Mouse (Mus musculus): ENCODE measurements at regions not wholly inside any gene's neighbourhood (a gene's known extent, or its start where the extent isn't known, plus 50 kb on each side); places are given as distances from the start of the nearest gene placed in this dataset.
A peak's percentile ranks its signal among the peaks of the same experiment; 100 is the strongest.

GRCm38 (mm10) chr5:35169614-35170293, 64.2 kb upstream of the Lrpap1 start:
- H3K4me2 ChIP-seq = no peak overlapping the region
- H3K4me1 ChIP-seq (replicated peaks; ENCODE audit: control insufficient read depth, insufficient read depth, low read length) = peaks cover 10% of the 10 kb centered on the region
- no peak overlapping the region for H3K4me3 ChIP-seq (ENCODE audit: low read depth, low read length)
- H3K36me3 ChIP-seq (ENCODE audit: control insufficient read depth, insufficient read depth, low read length) = no peaks in the 10 kb centered on the region
- no peaks in the 10 kb centered on the region for H3K27me3 ChIP-seq (replicated peaks; ENCODE audit: control insufficient read depth, insufficient read depth, low read length)
- no peak overlapping the region for H3K9ac ChIP-seq (ENCODE audit: low read depth, low read length)
- ATAC-seq (replicated peaks; ENCODE audit: low FRiP score) (no peak), DNase-seq (ENCODE audit: low spot score) (no peak)
- 83% methylated on average over 7 of the region's 7 CpGs for WGBS
- no peaks in the 10 kb centered on the region for H3K9me3 ChIP-seq (ENCODE audit: control insufficient read depth, low read length)
- H3K27ac ChIP-seq (ENCODE audit: low read depth, low read length) = no peak overlapping the region

GRCm38 (mm10) chr5:35168853-35169252, 63.3 kb upstream of the Lrpap1 start:
- no peak for DNase-seq (ENCODE audit: low spot score)
- ATAC-seq (replicated peaks; ENCODE audit: low FRiP score) = no peak
- Histone ChIP-seq H3K27ac (ENCODE audit: low read depth, low read length) (no peak overlapping the region), H3K4me1 (replicated peaks; ENCODE audit: control insufficient read depth, insufficient read depth, low read length) (peaks cover 10% of the 10 kb centered on the region), H3K4me3 (ENCODE audit: low read depth, low read length) (no peak overlapping the region), H3K4me2 (no peak overlapping the region), H3K27me3 (replicated peaks; ENCODE audit: control insufficient read depth, insufficient read depth, low read length) (no peaks in the 10 kb centered on the region), H3K9ac (ENCODE audit: low read depth, low read length) (no peak overlapping the region), H3K36me3 (ENCODE audit: control insufficient read depth, insufficient read depth, low read length) (no peaks in the 10 kb centered on the region), H3K9me3 (ENCODE audit: control insufficient read depth, low read length) (no peaks in the 10 kb centered on the region)
- WGBS = 73% methylated on average over 5 of the region's 5 CpGs

GRCm38 (mm10) chr5:35168369-35168768, 62.8 kb upstream of the Lrpap1 start:
- 87% methylated on average over 6 of the region's 6 CpGs for WGBS
- ATAC-seq (replicated peaks; ENCODE audit: low FRiP score) = no peak

GRCm38 (mm10) chr5:35165993-35166392, 60.4 kb upstream of the Lrpap1 start:
- H3K36me3 ChIP-seq (ENCODE audit: control insufficient read depth, insufficient read depth, low read length) = no peaks in the 10 kb centered on the region
- ATAC-seq (replicated peaks; ENCODE audit: low FRiP score) (no peak), DNase-seq (ENCODE audit: low spot score) (no peak)
- no peaks in the 10 kb centered on the region for H3K27me3 ChIP-seq (replicated peaks; ENCODE audit: control insufficient read depth, insufficient read depth, low read length)
- peaks cover 22% of the 10 kb centered on the region for H3K4me1 ChIP-seq (replicated peaks; ENCODE audit: control insufficient read depth, insufficient read depth, low read length)
- no peak overlapping the region for H3K4me3 ChIP-seq (ENCODE audit: low read depth, low read length)
- H3K9ac ChIP-seq (ENCODE audit: low read depth, low read length) = no peak overlapping the region
- no peak overlapping the region for H3K27ac ChIP-seq (ENCODE audit: low read depth, low read length)
- H3K9me3 ChIP-seq (ENCODE audit: control insufficient read depth, low read length) = no peaks in the 10 kb centered on the region
- 45% methylated on average over 8 of the region's 8 CpGs for WGBS
- no peak overlapping the region for H3K4me2 ChIP-seq

More at GRCm38 (mm10) chr5:35168369-35168768, 62.8 kb upstream of the Lrpap1 start:
- DNase-seq (ENCODE audit: low spot score) = no peak
- no peaks in the 10 kb centered on the region for H3K27me3 ChIP-seq (replicated peaks; ENCODE audit: control insufficient read depth, insufficient read depth, low read length)
- H3K4me3 ChIP-seq (ENCODE audit: low read depth, low read length) = no peak overlapping the region
- no peaks in the 10 kb centered on the region for H3K9me3 ChIP-seq (ENCODE audit: control insufficient read depth, low read length)
- H3K9ac ChIP-seq (ENCODE audit: low read depth, low read length) = no peak overlapping the region
- no peak overlapping the region for H3K27ac ChIP-seq (ENCODE audit: low read depth, low read length)
- H3K4me2 ChIP-seq = no peak overlapping the region
- H3K4me1 ChIP-seq (replicated peaks; ENCODE audit: control insufficient read depth, insufficient read depth, low read length) = peaks cover 10% of the 10 kb centered on the region
- no peaks in the 10 kb centered on the region for H3K36me3 ChIP-seq (ENCODE audit: control insufficient read depth, insufficient read depth, low read length)

GRCm38 (mm10) chr5:35165459-35165858, 59.9 kb upstream of the Lrpap1 start:
- no peak overlapping the region for H3K9ac ChIP-seq (ENCODE audit: low read depth, low read length)
- H3K4me2 ChIP-seq = no peak overlapping the region
- ATAC-seq (replicated peaks; ENCODE audit: low FRiP score) (no peak), DNase-seq (ENCODE audit: low spot score) (no peak)
- no peak overlapping the region for H3K27ac ChIP-seq (ENCODE audit: low read depth, low read length)
- H3K36me3 ChIP-seq (ENCODE audit: control insufficient read depth, insufficient read depth, low read length) = no peaks in the 10 kb centered on the region
- WGBS = 57% methylated on average over 2 of the region's 2 CpGs
- H3K4me1 ChIP-seq (replicated peaks; ENCODE audit: control insufficient read depth, insufficient read depth, low read length) = peaks cover 27% of the 10 kb centered on the region
- H3K9me3 ChIP-seq (ENCODE audit: control insufficient read depth, low read length) = no peaks in the 10 kb centered on the region
- H3K4me3 ChIP-seq (ENCODE audit: low read depth, low read length) = no peak overlapping the region
- H3K27me3 ChIP-seq (replicated peaks; ENCODE audit: control insufficient read depth, insufficient read depth, low read length) = no peaks in the 10 kb centered on the region

- H3K27ac ChIP-seq (ENCODE audit: low read depth, low read length) = 0 out of 2 replicates have a peak overlapping the region, but pooled peaks have one; percentile 19
- H3K4me3 ChIP-seq (ENCODE audit: low read depth, low read length) = no peak overlapping the region
- no peak overlapping the region for H3K9ac ChIP-seq (ENCODE audit: low read depth, low read length)
- no peaks in the 10 kb centered on the region for H3K27me3 ChIP-seq (replicated peaks; ENCODE audit: control insufficient read depth, insufficient read depth, low read length)
- H3K36me3 ChIP-seq (ENCODE audit: control insufficient read depth, insufficient read depth, low read length) = no peaks in the 10 kb centered on the region
- ATAC-seq (replicated peaks; ENCODE audit: low FRiP score) (no peak), DNase-seq (ENCODE audit: low spot score) (no peak)
- H3K9me3 ChIP-seq (ENCODE audit: control insufficient read depth, low read length) = no peaks in the 10 kb centered on the region
- peaks cover 50% of the 10 kb centered on the region for H3K4me1 ChIP-seq (replicated peaks; ENCODE audit: control insufficient read depth, insufficient read depth, low read length)
- H3K4me2 ChIP-seq = no peak overlapping the region
- 85% methylated on average over 4 of the region's 4 CpGs for WGBS
Measured at GRCm38 (mm10) chr5:35162607-35163006, 57.0 kb upstream of the Lrpap1 start.

GRCm38 (mm10) chr5:35162120-35162519, 56.6 kb upstream of the Lrpap1 start:
- H3K27me3 ChIP-seq (replicated peaks; ENCODE audit: control insufficient read depth, insufficient read depth, low read length) = no peaks in the 10 kb centered on the region
- H3K36me3 ChIP-seq (ENCODE audit: control insufficient read depth, insufficient read depth, low read length) = no peaks in the 10 kb centered on the region
- H3K4me1 ChIP-seq (replicated peaks; ENCODE audit: control insufficient read depth, insufficient read depth, low read length) = peaks cover 50% of the 10 kb centered on the region
- H3K9me3 ChIP-seq (ENCODE audit: control insufficient read depth, low read length) = no peaks in the 10 kb centered on the region
- H3K27ac ChIP-seq (ENCODE audit: low read depth, low read length) = peak overlapping the region; percentile 38; the same call in 1 of the 2 replicates
- no peak overlapping the region for H3K4me3 ChIP-seq (ENCODE audit: low read depth, low read length)
- WGBS = 87% methylated on average over 3 of the region's 3 CpGs
- H3K9ac ChIP-seq (ENCODE audit: low read depth, low read length) = no peak overlapping the region
- DNase-seq (ENCODE audit: low spot score) (no peak), ATAC-seq (replicated peaks; ENCODE audit: low FRiP score) (0 out of 2 replicates have a peak, but pooled peaks have one; percentile 30)
- no peak overlapping the region; the same call in 1 of the 2 replicates for H3K4me2 ChIP-seq

GRCm38 (mm10) chr5:35160929-35161815, 55.6 kb upstream of the Lrpap1 start:
- ATAC-seq (replicated peaks; ENCODE audit: low FRiP score) = peak; percentile 93
- WGBS = 47% methylated on average over 5 of the region's 5 CpGs

More at GRCm38 (mm10) chr5:35160929-35161815, 55.6 kb upstream of the Lrpap1 start:
- DNase-seq (ENCODE audit: low spot score) = peak; percentile 56
- Histone ChIP-seq H3K36me3 (ENCODE audit: control insufficient read depth, insufficient read depth, low read length) (no peaks in the 10 kb centered on the region), H3K9ac (ENCODE audit: low read depth, low read length) (peak overlapping the region; percentile 64), H3K4me1 (replicated peaks; ENCODE audit: control insufficient read depth, insufficient read depth, low read length) (peaks cover 50% of the 10 kb centered on the region), H3K9me3 (ENCODE audit: control insufficient read depth, low read length) (no peaks in the 10 kb centered on the region), H3K27ac (ENCODE audit: low read depth, low read length) (peak overlapping the region; percentile 85), H3K27me3 (replicated peaks; ENCODE audit: control insufficient read depth, insufficient read depth, low read length) (no peaks in the 10 kb centered on the region), H3K4me3 (ENCODE audit: low read depth, low read length) (peak overlapping the region; percentile 36), H3K4me2 (peak overlapping the region; percentile 68)

Measured in liver, embryonic 11.5 days (tissue).